Mouse (Mus musculus): ENCODE results near the gene Fbxo47. TPM values are rescaled to one million over a fixed set of nuclear protein-coding genes. Genes with fewer than 3 reads are reported as not detected.
"Not testable (repeated sequence)": the region's sequence is repeated elsewhere in the genome, so short reads cannot be mapped to it uniquely, and the experiment has no call there.

The Fbxo47 gene
- polyA plus RNA-seq, 1 experiment from 2014 or later: 0.29 TPM

DNA sequence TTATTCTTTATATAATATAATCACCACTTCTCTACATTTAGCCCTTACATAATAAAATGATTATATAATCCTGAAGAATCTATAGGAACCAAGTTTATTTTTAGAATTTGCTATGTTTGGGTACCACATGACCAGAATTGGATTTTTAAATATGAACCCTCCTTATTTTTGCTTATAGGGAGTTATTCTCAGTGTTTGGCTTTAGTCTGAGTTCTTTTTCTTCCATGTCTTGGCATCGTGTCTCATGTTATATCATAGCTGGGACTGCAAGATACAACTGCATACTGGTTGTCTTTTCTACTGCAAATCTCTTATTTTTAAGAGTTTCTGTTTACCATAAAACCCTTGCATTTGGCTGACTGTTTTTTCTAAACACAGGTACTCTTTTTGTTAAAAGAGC lies 9.6 kb downstream of the Fbxo47 start:
- H3K9me3 ChIP-seq (ENCODE audit: control insufficient read depth, low read length): no peaks in the 10 kb centered on the region
- H3K9ac ChIP-seq (ENCODE audit: low read length): no peak overlapping the region
- TF ChIP-seq CTCF (IDR thresholded peaks at IDR 0.05; ENCODE audit: low read depth): no peak
- no peak for TF ChIP-seq EP300 (optimal IDR thresholded peaks at IDR 0.05)
- H3K36me3 ChIP-seq (ENCODE audit: control insufficient read depth, insufficient read depth, low read length): no peaks in the 10 kb centered on the region
- H3K27me3 ChIP-seq (ENCODE audit: control insufficient read depth, insufficient read depth, low read length): no peaks in the 10 kb centered on the region
- no peaks in the 10 kb centered on the region for H3K4me1 ChIP-seq (replicated peaks; ENCODE audit: control insufficient read depth, insufficient read depth)
- no peak overlapping the region for H3K27ac ChIP-seq (replicated peaks)
- 74% methylated on average over 1 of the region's 1 CpGs for WGBS
- no peak overlapping the region for H3K4me3 ChIP-seq (ENCODE audit: low read depth, low read length)
- no peak overlapping the region for H3K4me2 ChIP-seq (replicated peaks; ENCODE audit: low read depth)
- ATAC-seq (ENCODE audit: low FRiP score, low TSS enrichment) (no peak), DNase-seq (ENCODE audit: low spot score) (no peak)

DNA sequence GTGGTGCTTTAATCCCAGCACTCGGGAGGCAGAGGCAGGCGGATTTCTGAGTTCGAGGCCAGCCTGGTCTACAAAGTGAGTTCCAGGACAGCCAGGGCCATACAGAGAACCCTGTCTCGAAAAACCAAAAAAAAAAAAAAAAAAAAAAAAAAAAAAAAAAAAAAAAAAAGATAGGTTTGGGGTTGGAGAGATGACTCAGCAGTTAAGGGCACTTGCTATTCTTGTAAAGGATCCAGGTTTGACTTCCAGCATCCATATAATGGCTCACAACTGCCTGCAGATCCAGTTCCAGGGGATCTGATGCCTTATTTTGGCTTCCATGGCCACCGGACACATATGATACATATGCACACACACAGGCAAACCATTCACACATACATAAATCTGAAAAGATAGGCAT lies 11.6 kb downstream of the Fbxo47 start:
- not testable (repeated sequence) for ATAC-seq (ENCODE audit: low FRiP score, low TSS enrichment)

GRCm38 (mm10) chr11:97867591-97867990 lies 16.4 kb downstream of the Fbxo47 start:
- H3K4me2 ChIP-seq (replicated peaks; ENCODE audit: low read depth): no peak overlapping the region
- WGBS: 86% methylated on average over 3 of the region's 3 CpGs
- no peaks in the 10 kb centered on the region for H3K4me1 ChIP-seq (replicated peaks; ENCODE audit: control insufficient read depth, insufficient read depth)
- DNase-seq (ENCODE audit: low spot score) (no peak), ATAC-seq (ENCODE audit: low FRiP score, low TSS enrichment) (no peak)
- H3K27ac ChIP-seq (replicated peaks): no peak overlapping the region
- no peaks in the 10 kb centered on the region for H3K9me3 ChIP-seq (ENCODE audit: control insufficient read depth, low read length)
- no peaks in the 10 kb centered on the region for H3K27me3 ChIP-seq (ENCODE audit: control insufficient read depth, insufficient read depth, low read length)
- H3K4me3 ChIP-seq (ENCODE audit: low read depth, low read length): no peak overlapping the region
- TF ChIP-seq CTCF (IDR thresholded peaks at IDR 0.05; ENCODE audit: low read depth) (no peak), EP300 (optimal IDR thresholded peaks at IDR 0.05) (no peak)
- no peaks in the 10 kb centered on the region for H3K36me3 ChIP-seq (ENCODE audit: control insufficient read depth, insufficient read depth, low read length)
- H3K9ac ChIP-seq (ENCODE audit: low read length): no peak overlapping the region

More for the DNA sequence above, 11.6 kb downstream of the Fbxo47 start:
- H3K9ac ChIP-seq (ENCODE audit: low read length); H3K27ac ChIP-seq (replicated peaks); H3K4me2 ChIP-seq (replicated peaks; ENCODE audit: low read depth); H3K4me1 ChIP-seq (replicated peaks; ENCODE audit: control insufficient read depth, insufficient read depth); DNase-seq (ENCODE audit: low spot score); H3K9me3 ChIP-seq (ENCODE audit: control insufficient read depth, low read length); H3K36me3 ChIP-seq (ENCODE audit: control insufficient read depth, insufficient read depth, low read length); H3K4me3 ChIP-seq (ENCODE audit: low read depth, low read length); H3K27me3 ChIP-seq (ENCODE audit: control insufficient read depth, insufficient read depth, low read length): not testable (repeated sequence)
- 87% methylated on average over 5 of the region's 5 CpGs for WGBS

- no peak for TF ChIP-seq CTCF (IDR thresholded peaks at IDR 0.05; ENCODE audit: low read depth)
- no peak for TF ChIP-seq EP300 (optimal IDR thresholded peaks at IDR 0.05)
- H3K27me3 ChIP-seq (ENCODE audit: control insufficient read depth, insufficient read depth, low read length): no peaks in the 10 kb centered on the region
- H3K4me3 ChIP-seq (ENCODE audit: low read depth, low read length): no peak overlapping the region
- no peak overlapping the region for H3K27ac ChIP-seq (replicated peaks)
- no peak for ATAC-seq (ENCODE audit: low FRiP score, low TSS enrichment)
- 80% methylated on average over 3 of the region's 3 CpGs for WGBS
- no peak overlapping the region for H3K4me2 ChIP-seq (replicated peaks; ENCODE audit: low read depth)
- no peaks in the 10 kb centered on the region for H3K4me1 ChIP-seq (replicated peaks; ENCODE audit: control insufficient read depth, insufficient read depth)
- H3K36me3 ChIP-seq (ENCODE audit: control insufficient read depth, insufficient read depth, low read length): no peaks in the 10 kb centered on the region
- DNase-seq (ENCODE audit: low spot score): no peak
- no peaks in the 10 kb centered on the region for H3K9me3 ChIP-seq (ENCODE audit: control insufficient read depth, low read length)
- no peak overlapping the region for H3K9ac ChIP-seq (ENCODE audit: low read length)
These were observed 17.7 kb downstream of the Fbxo47 start for GRCm38 (mm10) chr11:97866091-97866888.

- Histone ChIP-seq H3K27me3 (ENCODE audit: control insufficient read depth, insufficient read depth, low read length) (no peaks in the 10 kb centered on the region), H3K4me3 (ENCODE audit: low read depth, low read length) (no peak overlapping the region), H3K36me3 (ENCODE audit: control insufficient read depth, insufficient read depth, low read length) (no peaks in the 10 kb centered on the region), H3K27ac (replicated peaks) (no peak overlapping the region), H3K9me3 (ENCODE audit: control insufficient read depth, low read length) (no peaks in the 10 kb centered on the region), H3K4me2 (replicated peaks; ENCODE audit: low read depth) (no peak overlapping the region), H3K4me1 (replicated peaks; ENCODE audit: control insufficient read depth, insufficient read depth) (no peaks in the 10 kb centered on the region), H3K9ac (ENCODE audit: low read length) (no peak overlapping the region)
- TF ChIP-seq EP300 (optimal IDR thresholded peaks at IDR 0.05): no peak
- no peak for TF ChIP-seq CTCF (IDR thresholded peaks at IDR 0.05; ENCODE audit: low read depth)
- 85% methylated on average over 5 of the region's 5 CpGs for WGBS
- DNase-seq (ENCODE audit: low spot score): no peak
- ATAC-seq (ENCODE audit: low FRiP score, low TSS enrichment): no peak
These were observed 18.5 kb downstream of the Fbxo47 start for GRCm38 (mm10) chr11:97865421-97865820.

- 45% methylated on average over 2 of the region's 2 CpGs for WGBS
- H3K9me3 ChIP-seq (ENCODE audit: control insufficient read depth, low read length): no peaks in the 10 kb centered on the region
- H3K27ac ChIP-seq (replicated peaks): no peak overlapping the region
- H3K4me3 ChIP-seq (ENCODE audit: low read depth, low read length): no peak overlapping the region
- H3K27me3 ChIP-seq (ENCODE audit: control insufficient read depth, insufficient read depth, low read length): no peaks in the 10 kb centered on the region
- no peaks in the 10 kb centered on the region for H3K4me1 ChIP-seq (replicated peaks; ENCODE audit: control insufficient read depth, insufficient read depth)
- ATAC-seq (ENCODE audit: low FRiP score, low TSS enrichment) (no peak), DNase-seq (ENCODE audit: low spot score) (no peak)
- H3K36me3 ChIP-seq (ENCODE audit: control insufficient read depth, insufficient read depth, low read length): no peaks in the 10 kb centered on the region
- no peak overlapping the region for H3K9ac ChIP-seq (ENCODE audit: low read length)
- TF ChIP-seq EP300 (optimal IDR thresholded peaks at IDR 0.05): no peak
- TF ChIP-seq CTCF (IDR thresholded peaks at IDR 0.05; ENCODE audit: low read depth): no peak
- no peak overlapping the region for H3K4me2 ChIP-seq (replicated peaks; ENCODE audit: low read depth)
These were observed 21.8 kb downstream of the Fbxo47 start for GRCm38 (mm10) chr11:97862148-97862547.
